ENCODE assay signal across 9 mouse cellular contexts in the genomic region with DNA sequence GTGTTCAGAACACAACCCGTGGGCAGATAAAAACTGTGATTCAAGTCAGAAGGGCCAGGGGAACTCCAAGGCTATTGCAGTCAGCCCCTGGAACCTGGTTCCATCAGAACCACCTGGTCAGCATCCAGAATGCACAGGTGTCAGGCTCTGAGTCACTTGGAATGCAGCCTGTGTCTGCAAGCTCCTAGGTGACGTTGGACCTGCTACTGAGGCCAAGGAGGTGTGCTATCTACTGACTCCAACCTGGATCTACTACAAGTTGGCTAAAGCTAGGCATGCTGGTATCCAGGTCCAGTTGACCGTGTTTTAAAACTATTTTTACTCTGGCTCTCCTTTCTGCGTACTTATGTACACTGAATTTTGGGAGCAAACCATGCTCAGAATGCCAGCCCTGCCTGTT. TPM values are rescaled to one million over a fixed set of nuclear protein-coding genes. Genes with fewer than 3 reads are reported as not detected.
DNase-seq lines count a peak whose midpoint lies in the region; ATAC-seq and TF ChIP-seq lines count a peak whose summit lies in the region.
"Had no signal": no experiment of that assay in that cellular context is flagged by ENCODE, and none has a peak within 500 bp of the region (broad histone marks: within the 10 kb centered on the region; RNA-seq: fewer than 3 reads in every experiment).

No protein-coding gene starts in this region.

- H3K27me3 ChIP-seq in heart, adult 2 months (ENCODE audit: control insufficient read depth, insufficient read depth, low read length), result no peaks in the 10 kb centered on the region
- no peaks in the 10 kb centered on the region for H3K27me3 ChIP-seq in neural tube, embryonic 14.5 days (ENCODE audit: control insufficient read depth, insufficient read depth, low read length)
- H3K27me3 ChIP-seq in forebrain, embryonic 12.5 days, result peaks cover 28% of the 10 kb centered on the region

- TF ChIP-seq POLR2A in heart, adult 2 months (IDR thresholded peaks at IDR 0.05; ENCODE audit: insufficient read depth, low read depth, low read length), result no peak

- TF ChIP-seq CTCF in heart, adult 2 months (IDR thresholded peaks at IDR 0.05), result no peak
- no peak for TF ChIP-seq CTCF in left cerebral cortex, adult 2 months (IDR thresholded peaks at IDR 0.05)

- no peak for TF ChIP-seq EP300 in heart, adult 2 months (IDR thresholded peaks at IDR 0.05; ENCODE audit: insufficient read depth, low read depth, low read length)

- no peak overlapping the region for H3K4me3 ChIP-seq in heart, adult 2 months
- H3K4me3 ChIP-seq in left cerebral cortex, adult 2 months, result no peak overlapping the region
- H3K4me3 ChIP-seq in neural tube, embryonic 14.5 days (ENCODE audit: low read depth, low read length), result no peak overlapping the region
- no peak overlapping the region for H3K4me3 ChIP-seq in forebrain, embryonic 12.5 days (replicated peaks)

- WGBS in heart, adult 2 months, result 29% methylated on average over 4 of the region's 4 CpGs
- WGBS in neural tube, embryonic 14.5 days, result 82% methylated on average over 4 of the region's 4 CpGs
- 90% methylated on average over 4 of the region's 4 CpGs for WGBS in forebrain, embryonic 12.5 days

- peaks cover 9% of the 10 kb centered on the region; the same call in 1 of the 2 replicates for H3K36me3 ChIP-seq in heart, adult 2 months (ENCODE audit: control insufficient read depth, insufficient read depth, low read length)
- 0 out of 2 replicates have a peak, but pooled peaks cover 6% of the 10 kb centered on the region for H3K36me3 ChIP-seq in neural tube, embryonic 14.5 days (ENCODE audit: control insufficient read depth, insufficient read depth, low read length)
- peaks cover 8% of the 10 kb centered on the region for H3K36me3 ChIP-seq in forebrain, embryonic 12.5 days (replicated peaks)

- ATAC-seq in neural tube, embryonic 14.5 days (ENCODE audit: low read depth), result no peak
- no peak for ATAC-seq in forebrain, embryonic 12.5 days (ENCODE audit: low FRiP score)

- no peak overlapping the region for H3K9ac ChIP-seq in heart, adult 2 months (ENCODE audit: low read depth, low read length)
- no peak overlapping the region for H3K9ac ChIP-seq in neural tube, embryonic 14.5 days (replicated peaks; ENCODE audit: low read depth, low read length)
- no peak overlapping the region for H3K9ac ChIP-seq in forebrain, embryonic 12.5 days

- H3K9me3 ChIP-seq in neural tube, embryonic 14.5 days (ENCODE audit: control insufficient read depth, low read length), result no peaks in the 10 kb centered on the region
- no peaks in the 10 kb centered on the region for H3K9me3 ChIP-seq in forebrain, embryonic 12.5 days

- peak overlapping the region; percentile 11; the same call in 1 of the 2 replicates for H3K4me2 ChIP-seq in neural tube, embryonic 14.5 days (ENCODE audit: low read depth, low read length)
- H3K4me2 ChIP-seq in forebrain, embryonic 12.5 days, result no peak overlapping the region

- peaks cover 6% of the 10 kb centered on the region for H3K79me2 ChIP-seq in heart, adult 2 months (replicated peaks; ENCODE audit: control insufficient read depth, insufficient read depth, low read length)

- intact Hi-C loops in heart, adult 2 months (cut with DNase I), result no loop called here
- intact Hi-C loops in left cerebral cortex, adult 2 months (cut with DNase I), result no loop called here
- intact Hi-C loops in left cerebral cortex, postnatal 4 days (cut with DNase I), result no loop called here

- H3K27ac ChIP-seq in heart, adult 2 months, result peak overlapping the region; percentile 13; the same call in 1 of the 2 replicates
- H3K27ac ChIP-seq in left cerebral cortex, adult 2 months, result peak overlapping the region; percentile 53
- H3K27ac ChIP-seq in neural tube, embryonic 14.5 days (ENCODE audit: low read depth, low read length), result peak overlapping the region; percentile 40; the same call in 1 of the 2 replicates
- no peak overlapping the region for H3K27ac ChIP-seq in forebrain, embryonic 12.5 days

- DNase-seq in heart, adult 2 months, result no peak
- DNase-seq in heart, adult 8-10 months (ENCODE audit: low spot score), result no peak
- no peak for DNase-seq in left cerebral cortex, adult 2 months (ENCODE audit: extremely low spot score in 1 of 2, low spot score in 2 of 2)
- no peak for DNase-seq in left cerebral cortex, postnatal 4 days
- DNase-seq in cerebellum, postnatal 10 days, result peak; percentile 89
- DNase-seq in testis, postnatal 14 days (ENCODE audit: low spot score), result no peak
- DNase-seq: gastrocnemius, postnatal 25 days had no signal

- peaks cover 13% of the 10 kb centered on the region for H3K4me1 ChIP-seq in heart, adult 2 months (ENCODE audit: control insufficient read depth, insufficient read depth, low read length)
- H3K4me1 ChIP-seq in neural tube, embryonic 14.5 days (ENCODE audit: control insufficient read depth, insufficient read depth, low read length), result peaks cover 30% of the 10 kb centered on the region
- peaks cover 85% of the 10 kb centered on the region for H3K4me1 ChIP-seq in forebrain, embryonic 12.5 days

RNA-seq across cellular contexts. Expression of gene Ptch1, which starts 24.8 kb away (rescaled TPM):
- 10 to 100 TPM in 1 of 2 experiments, 1 to 10 TPM in 1; 9.3 to 16.4 TPM for total RNA-seq in heart, adult 2 months (2021)
- polyA plus RNA-seq in heart, adult 2 months (2012; rRNA removed), result 6.7 and 9.2 TPM in 2 replicates
- total RNA-seq in heart, adult 8-10 months (2022), result 10 to 100 TPM; 10.1 to 17.2 (median 13.6) TPM
- total RNA-seq in left cerebral cortex, adult 2 months (2021), result 10 to 100 TPM; 53.5 to 58.2 TPM
- total RNA-seq in left cerebral cortex, postnatal 4 days (2021), result 10 to 100 TPM; 37.5 to 40.9 TPM
- polyA plus RNA-seq in neural tube, embryonic 14.5 days (2014; fragmentation: Nextera tagmentation; extraction: Ambion mirVana), result 26.4 and 28.7 TPM in 2 replicates
- polyA plus RNA-seq in forebrain, embryonic 12.5 days (2016; fragmentation: Nextera tagmentation; extraction: Ambion mirVana), result 24.0 and 24.4 TPM in 2 replicates

RNA-seq across cellular contexts. Expression of gene Fancc, which starts 51.5 kb away (rescaled TPM):
- 1 to 10 TPM; 3.3 to 3.7 TPM for total RNA-seq in heart, adult 2 months (2021)
- polyA plus RNA-seq in heart, adult 2 months (2012; rRNA removed), result 3.6 and 4.1 TPM in 2 replicates
- total RNA-seq in heart, adult 8-10 months (2022), result 1 to 10 TPM; 2.4 to 4.1 (median 3.5) TPM
- total RNA-seq in left cerebral cortex, adult 2 months (2021), result 1 to 10 TPM; 7.8 to 8.3 TPM
- 10 to 100 TPM; 10.8 to 11.3 TPM for total RNA-seq in left cerebral cortex, postnatal 4 days (2021)
- 14.6 and 16.1 TPM in 2 replicates for polyA plus RNA-seq in neural tube, embryonic 14.5 days (2014; fragmentation: Nextera tagmentation; extraction: Ambion mirVana)
- polyA plus RNA-seq in forebrain, embryonic 12.5 days (2016; fragmentation: Nextera tagmentation; extraction: Ambion mirVana), result 21.0 and 23.0 TPM in 2 replicates

Comparison
In these comparisons a context has a peak if more than half of its experiments do, and no peak if none do; other contexts are left out.
1. DNase-seq: peak in cerebellum, postnatal 10 days (2 of 2); none in heart, adult 2 months (0 of 2), heart, adult 8-10 months (single experiment), left cerebral cortex, adult 2 months (0 of 2), left cerebral cortex, postnatal 4 days (single experiment) and testis, postnatal 14 days (single experiment).